Mouse (Mus musculus) E14TG2a.4 (cell line): ENCODE measurements at regions not wholly inside any gene's neighbourhood (a gene's known extent, or its start where the extent isn't known, plus 50 kb on each side); places are given as distances from the start of the nearest gene placed in this dataset.
"Not testable (repeated sequence)": the region's sequence is repeated elsewhere in the genome, so short reads cannot be mapped to it uniquely, and the experiment has no call there.

Source experiments
- H3K27me3 ChIP-seq: 2 replicates; pipeline ENCODE4 v1.6.1; 2014; ENCODE audit warnings: low read length, control low read depth; ENCODE audit not compliant: insufficient read depth
- H3K36me3 ChIP-seq: 2 replicates; pipeline ENCODE4 v1.6.1; 2014; ENCODE audit warnings: low read length, control low read depth; ENCODE audit not compliant: insufficient read depth
- H3K4me1 ChIP-seq: replicated peaks from 2 replicates; pipeline ENCODE4 v1.6.1; 2014; ENCODE audit warnings: low read depth, low read length, control low read depth
- H3K4me3 ChIP-seq: replicated peaks from 2 replicates; pipeline ENCODE4 v1.5.1; 2014; ENCODE audit warnings: mild to moderate bottlenecking, low read length
- H3K9me3 ChIP-seq: 2 replicates; pipeline ENCODE4 v1.6.1; 2014; ENCODE audit warnings: low read length, control low read depth
- CTCF ChIP-seq: conservative IDR thresholded peaks from 2 replicates; pipeline ENCODE4 v1.5.1; 2014; ENCODE audit warnings: low read length
- NANOG ChIP-seq: IDR thresholded peaks from 2 replicates; pipeline ENCODE4 v1.6.1; 2014; ENCODE audit warnings: borderline replicate concordance, low read length, mixed read lengths
- POU5F1 ChIP-seq: IDR thresholded peaks from 2 replicates; pipeline ENCODE4 v1.6.1; 2014; ENCODE audit warnings: low read length, borderline replicate concordance

DNA sequence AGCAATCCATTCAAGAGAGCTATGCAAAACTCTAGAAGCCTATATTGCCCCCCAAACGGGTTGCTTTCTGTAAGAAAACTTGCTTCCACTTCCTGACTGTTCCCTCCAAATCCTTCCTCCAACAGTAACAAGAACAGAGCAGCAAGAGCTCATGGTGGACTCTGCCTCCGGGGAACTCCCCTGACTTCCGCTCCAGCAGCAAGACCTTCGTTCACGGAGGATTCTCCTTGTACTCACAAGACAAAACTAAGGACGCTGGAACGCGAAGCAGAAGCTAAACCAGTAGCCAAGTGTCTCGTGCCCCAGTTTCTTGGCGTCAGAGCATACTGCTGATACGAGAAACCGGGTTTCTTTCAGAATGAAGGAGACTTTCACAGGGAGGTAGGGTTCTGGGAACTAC lies 50.7 kb downstream of the H2al2a start:
- TF ChIP-seq CTCF, result no peak
- TF ChIP-seq NANOG, result no peak
- no peak for TF ChIP-seq POU5F1
- H3K36me3 ChIP-seq, result peaks cover 20% of the 10 kb centered on the region; the same call in 1 of the 2 replicates
- H3K27me3 ChIP-seq, result no peaks in the 10 kb centered on the region
- peaks cover 3% of the 10 kb centered on the region; the same call in 1 of the 2 replicates for H3K9me3 ChIP-seq
- H3K4me3 ChIP-seq, result no peak overlapping the region
- H3K4me1 ChIP-seq, result peaks cover 44% of the 10 kb centered on the region

- Histone ChIP-seq H3K4me1 (peaks cover 46% of the 10 kb centered on the region), H3K9me3 (peaks cover 3% of the 10 kb centered on the region; the same call in 1 of the 2 replicates), H3K4me3 (no peak overlapping the region), H3K36me3 (peaks cover 20% of the 10 kb centered on the region; the same call in 1 of the 2 replicates), H3K27me3 (no peaks in the 10 kb centered on the region)
- TF ChIP-seq NANOG (no peak), POU5F1 (no peak)
Measured at GRCm38 (mm10) chr2:17945369-17945915, 51.3 kb downstream of the H2al2a start.

- no peak for TF ChIP-seq POU5F1
- TF ChIP-seq NANOG, result no peak
- TF ChIP-seq CTCF, result no peak
- H3K4me1 ChIP-seq, result peaks cover 65% of the 10 kb centered on the region
- H3K36me3 ChIP-seq, result peaks cover 33% of the 10 kb centered on the region; the same call in 1 of the 2 replicates
- no peak overlapping the region for H3K4me3 ChIP-seq
- peaks cover 3% of the 10 kb centered on the region; the same call in 1 of the 2 replicates for H3K9me3 ChIP-seq
- no peaks in the 10 kb centered on the region for H3K27me3 ChIP-seq
Measured at GRCm38 (mm10) chr2:17943506-17943905, 53.3 kb downstream of the H2al2a start.

DNA sequence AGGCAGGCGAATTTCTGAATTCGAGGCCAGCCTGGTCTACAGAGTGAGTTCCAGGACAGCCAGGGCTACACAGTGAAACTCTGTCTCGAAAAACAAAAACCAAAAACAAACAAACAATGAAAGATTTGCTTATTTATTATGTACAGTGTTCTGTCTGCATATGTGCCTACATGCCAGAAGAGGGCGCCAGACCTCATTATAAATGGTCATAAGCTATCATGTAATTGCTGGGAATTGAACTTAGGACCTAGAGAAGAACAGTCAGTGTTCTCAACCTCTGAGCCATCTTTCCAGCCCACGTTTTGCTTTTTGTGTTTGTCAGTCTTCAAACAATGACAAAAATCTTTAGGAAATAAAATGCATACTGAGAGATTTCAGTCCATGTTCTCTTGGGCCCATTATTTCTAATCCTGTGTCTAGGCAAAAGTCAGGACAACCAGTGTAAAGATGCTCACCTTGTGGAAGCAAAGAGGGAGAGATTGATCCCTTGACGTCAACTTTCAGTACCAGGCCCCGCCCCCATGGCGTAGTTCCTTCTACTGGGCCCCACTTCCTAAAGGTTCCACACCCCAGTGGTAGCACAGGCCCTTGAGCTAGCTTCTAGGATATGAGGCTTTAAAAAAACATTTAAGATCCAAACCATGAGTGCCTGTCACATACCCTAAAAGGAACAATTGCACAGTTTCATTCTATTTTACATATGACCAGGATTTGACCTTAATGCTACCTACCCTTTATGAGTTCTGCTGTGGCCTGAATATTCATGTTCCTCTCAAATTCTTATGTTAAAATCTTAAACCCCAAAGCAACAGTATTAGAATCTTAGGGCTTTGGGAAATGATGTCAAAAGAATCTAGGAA lies 54.0 kb downstream of the H2al2a start:
- Histone ChIP-seq H3K36me3 (peaks cover 41% of the 10 kb centered on the region; the same call in 1 of the 2 replicates), H3K4me1 (peaks cover 72% of the 10 kb centered on the region), H3K9me3 (peaks cover 3% of the 10 kb centered on the region; the same call in 1 of the 2 replicates), H3K27me3 (no peaks in the 10 kb centered on the region), H3K4me3 (no peak overlapping the region)
- TF ChIP-seq NANOG (peak; percentile 51; the same call in 1 of the 2 replicates), POU5F1 (no peak; the same call in 1 of the 2 replicates), CTCF (peak; percentile 54)

DNA sequence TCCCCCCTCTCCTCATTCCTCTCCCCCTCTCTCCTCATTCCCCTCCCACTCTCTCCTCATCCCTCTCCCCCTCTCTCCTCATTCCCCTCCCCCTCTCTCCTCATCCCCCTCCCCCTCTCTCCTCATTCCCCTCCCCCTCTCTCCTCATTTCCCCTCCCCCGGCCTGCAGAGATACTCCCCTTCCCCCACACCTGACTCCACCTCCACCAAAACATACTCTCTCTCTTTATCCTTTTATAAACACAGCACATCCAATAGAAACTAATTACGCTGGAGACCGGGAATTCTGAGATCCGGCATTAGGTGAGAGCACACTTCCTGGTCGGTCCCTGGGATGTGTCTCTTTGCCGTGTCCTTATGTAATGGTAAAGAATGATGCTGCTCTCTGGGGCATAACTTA lies 54.8 kb downstream of the H2al2a start:
- Histone ChIP-seq H3K27me3 (no peaks in the 10 kb centered on the region), H3K36me3 (peaks cover 43% of the 10 kb centered on the region; the same call in 1 of the 2 replicates), H3K9me3 (peaks cover 3% of the 10 kb centered on the region; the same call in 1 of the 2 replicates), H3K4me3 (no peak overlapping the region), H3K4me1 (peaks cover 80% of the 10 kb centered on the region)
- TF ChIP-seq NANOG, result no peak

DNA sequence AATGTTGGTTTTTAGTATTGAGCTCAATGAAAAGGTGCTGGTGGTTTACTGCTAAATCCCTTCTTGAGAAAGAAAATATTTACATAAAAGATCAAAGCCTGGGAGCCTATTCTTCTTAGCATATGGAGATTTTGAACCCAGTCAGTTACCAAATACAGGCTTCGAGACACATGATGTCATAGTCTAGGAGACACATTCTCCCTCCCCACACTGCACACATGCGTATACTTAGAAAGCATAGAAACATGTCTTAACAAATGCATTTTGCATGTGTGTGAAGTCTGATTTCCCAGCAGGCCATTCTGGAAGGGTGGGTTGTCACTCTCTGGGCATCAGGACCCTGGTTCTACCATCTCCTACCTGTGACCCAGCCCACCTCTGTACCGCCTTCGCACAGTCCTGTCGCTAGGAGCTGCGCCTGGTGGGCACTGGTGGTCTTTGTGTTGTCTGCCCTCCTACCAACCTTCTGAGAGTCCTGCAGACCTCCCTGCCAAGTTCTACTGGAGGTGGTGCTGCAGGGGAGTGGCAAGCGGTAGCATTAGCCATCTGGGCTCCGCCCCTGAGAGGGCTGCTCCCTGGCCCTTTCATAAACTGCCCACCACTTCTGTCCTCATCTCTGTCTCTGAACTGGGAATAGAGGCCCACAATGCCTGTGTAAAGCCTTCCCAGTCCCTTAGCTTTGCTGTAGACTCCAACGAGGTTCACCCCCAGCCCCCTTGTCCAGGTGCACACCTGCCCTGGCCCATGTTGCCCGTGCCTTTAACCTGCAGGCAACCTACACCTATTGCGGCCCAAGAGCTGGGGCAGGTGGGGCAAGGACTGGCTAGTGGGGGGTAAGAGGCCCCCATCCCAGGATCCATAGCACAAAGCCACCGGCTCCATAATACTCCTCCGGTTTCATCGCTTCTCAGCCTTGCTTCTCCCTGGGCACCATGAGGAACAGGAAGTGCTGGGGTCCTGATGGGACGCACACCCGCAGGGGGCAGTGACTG lies 56.6 kb downstream of the H2al2a start:
- H3K9me3 ChIP-seq, H3K27me3 ChIP-seq: not testable (repeated sequence)
- Histone ChIP-seq H3K4me3 (peak overlapping the region; percentile 32; the same call in 1 of the 2 replicates), H3K36me3 (peaks cover 30% of the 10 kb centered on the region; the same call in 1 of the 2 replicates), H3K4me1 (peaks cover 77% of the 10 kb centered on the region)

GRCm38 (mm10) chr2:17939183-17939856 lies 57.4 kb downstream of the H2al2a start:
- no peak for TF ChIP-seq CTCF
- TF ChIP-seq POU5F1, result no peak
- no peak for TF ChIP-seq NANOG
- Histone ChIP-seq H3K27me3 (no peaks in the 10 kb centered on the region), H3K4me1 (peaks cover 77% of the 10 kb centered on the region), H3K36me3 (peaks cover 24% of the 10 kb centered on the region; the same call in 1 of the 2 replicates), H3K9me3 (peaks cover 3% of the 10 kb centered on the region; the same call in 1 of the 2 replicates), H3K4me3 (peak overlapping the region; percentile 72; the same call in 1 of the 2 replicates)
